Mouse (Mus musculus): Measurements from ENCODE around the gene Dmrta1. TPM values are rescaled to one million over a fixed set of nuclear protein-coding genes. Genes with fewer than 3 reads are reported as not detected.

Dmrta1 gene
- 1 to 10 TPM; 1.0 to 1.4 TPM for total RNA-seq (2021)

GRCm38 (mm10) chr4:89679195-89679594 lies at the start of gene Dmrta1:
Dmrta1 (plus strand) TSS chr4:89679436.
- intact Hi-C loops (cut with DNase I): no loop called here
- no peak for DNase-seq

GRCm38 (mm10) chr4:89630374-89631079 lies 48.7 kb upstream of the Dmrta1 start:
- intact Hi-C loops (cut with DNase I): no loop called here
- no peak for DNase-seq

GRCm38 (mm10) chr4:89631560-89631959 lies 47.7 kb upstream of the Dmrta1 start:
- intact Hi-C loops (cut with DNase I): no loop called here
- DNase-seq: no peak

GRCm38 (mm10) chr4:89638651-89639050 lies 40.6 kb upstream of the Dmrta1 start:
- intact Hi-C loops (cut with DNase I): no loop called here
- peak; percentile 74 for DNase-seq

- DNase-seq: no peak
- intact Hi-C loops (cut with DNase I): no loop called here
Measured at GRCm38 (mm10) chr4:89644235-89645115, 34.8 kb upstream of the Dmrta1 start.

GRCm38 (mm10) chr4:89650352-89651311 lies 28.6 kb upstream of the Dmrta1 start:
- intact Hi-C loops (cut with DNase I): no loop called here
- DNase-seq: no peak

- DNase-seq: no peak
- intact Hi-C loops (cut with DNase I): no loop called here
Measured at GRCm38 (mm10) chr4:89651312-89651686, 27.9 kb upstream of the Dmrta1 start.

GRCm38 (mm10) chr4:89651779-89652178 lies 27.5 kb upstream of the Dmrta1 start:
- no peak for DNase-seq

GRCm38 (mm10) chr4:89663406-89663805 lies 15.8 kb upstream of the Dmrta1 start:
- DNase-seq: no peak
- intact Hi-C loops (cut with DNase I): no loop called here

More at GRCm38 (mm10) chr4:89651779-89652178, 27.5 kb upstream of the Dmrta1 start:
- intact Hi-C loops (cut with DNase I): no loop called here

GRCm38 (mm10) chr4:89674711-89675110 lies 4.5 kb upstream of the Dmrta1 start:
- intact Hi-C loops (cut with DNase I): no loop called here
- DNase-seq: no peak

GRCm38 (mm10) chr4:89677903-89678302 lies 1.3 kb upstream of the Dmrta1 start:
- intact Hi-C loops (cut with DNase I): no loop called here

GRCm38 (mm10) chr4:89678713-89679112 lies 523 bp upstream of the Dmrta1 start:
- intact Hi-C loops (cut with DNase I): no loop called here
- DNase-seq: peak; percentile 35

More at GRCm38 (mm10) chr4:89677903-89678302, 1.3 kb upstream of the Dmrta1 start:
- DNase-seq: no peak

GRCm38 (mm10) chr4:89687961-89688803 lies 8.9 kb downstream of the Dmrta1 start:
- peak; percentile 71 for DNase-seq
- intact Hi-C loops (cut with DNase I): no loop called here

- intact Hi-C loops (cut with DNase I): no loop called here
- DNase-seq: no peak
Measured at GRCm38 (mm10) chr4:89688804-89689497, 9.7 kb downstream of the Dmrta1 start.

GRCm38 (mm10) chr4:89691936-89692335 lies 12.7 kb downstream of the Dmrta1 start:
- intact Hi-C loops (cut with DNase I): loop anchor here (5.0 kb wide), 1 partner anchor 115 kb away; no protein-coding TSS in a partner anchor

GRCm38 (mm10) chr4:89692780-89693179 lies 13.5 kb downstream of the Dmrta1 start:
- intact Hi-C loops (cut with DNase I): loop anchor here (5.0 kb wide), 1 partner anchor 115 kb away; no protein-coding TSS in a partner anchor

More at GRCm38 (mm10) chr4:89691936-89692335, 12.7 kb downstream of the Dmrta1 start:
- no peak for DNase-seq

GRCm38 (mm10) chr4:89695589-89695988 lies 16.4 kb downstream of the Dmrta1 start:
- intact Hi-C loops (cut with DNase I): no loop called here
- peak; percentile 34 for DNase-seq

More at GRCm38 (mm10) chr4:89692780-89693179, 13.5 kb downstream of the Dmrta1 start:
- DNase-seq: no peak

- intact Hi-C loops (cut with DNase I): no loop called here
- no peak for DNase-seq
Measured at GRCm38 (mm10) chr4:89697951-89698350, 18.7 kb downstream of the Dmrta1 start.

All from left cerebral cortex, postnatal 4 days (tissue).